Mouse (Mus musculus) E14TG2a.4 (cell line): ENCODE measurements around the gene Sys1.

ENCODE experiments used
- CTCF ChIP-seq: conservative IDR thresholded peaks from 2 replicates; pipeline ENCODE4 v1.5.1; 2014; ENCODE audit warnings: low read length
- POU5F1 ChIP-seq: IDR thresholded peaks from 2 replicates; pipeline ENCODE4 v1.6.1; 2014; ENCODE audit warnings: low read length, borderline replicate concordance

GRCm38 (mm10) chr2:164465161-164465560 lies 8.4 kb downstream of the Sys1 start:
- TF ChIP-seq CTCF (no peak), POU5F1 (no peak)
